Mouse (Mus musculus) liver, embryonic 14.5 days (tissue): Measurements from ENCODE around the gene Rec114.

Experiments used
- CTCF ChIP-seq: IDR thresholded peaks from 2 replicates; pipeline ENCODE4 v1.5.1; 2016; ENCODE audit warnings: antibody characterized with exemption, low read depth, control low read depth
- EP300 ChIP-seq: IDR thresholded peaks from 2 replicates; pipeline ENCODE4 v1.6.1; 2016; ENCODE audit warnings: antibody characterized with exemption, low read depth

DNA sequence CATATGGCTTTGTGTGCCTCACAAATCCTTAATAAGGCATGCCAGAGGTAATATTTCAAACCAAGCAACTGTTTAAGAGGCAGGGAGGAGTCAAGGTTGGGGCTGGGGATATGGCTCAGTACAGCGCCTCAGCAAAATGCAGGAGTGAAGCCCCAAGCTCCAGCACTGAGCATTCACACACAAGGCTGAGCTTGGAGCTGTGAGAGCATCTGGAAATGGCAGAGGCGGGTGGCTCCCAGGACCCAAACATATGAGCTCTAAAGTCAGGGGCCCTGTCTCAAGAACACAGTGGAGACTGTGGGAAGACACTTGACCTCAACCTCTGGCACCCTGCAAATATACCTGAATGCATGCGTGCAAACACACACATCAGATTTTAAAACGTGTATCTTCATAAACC is 55.7 kb downstream of the Rec114 start:
- TF ChIP-seq CTCF (no peak), EP300 (no peak)
